Mouse (Mus musculus): ENCODE data around the gene Rbm17.

- no peak for TF ChIP-seq CTCF (IDR thresholded peaks at IDR 0.05; ENCODE audit: low read depth, low read length)
- no peak for TF ChIP-seq TAL1 (conservative IDR thresholded peaks at IDR 0.05; ENCODE audit: low read depth, low read length)
- TF ChIP-seq GATA1 (IDR thresholded peaks at IDR 0.05; ENCODE audit: borderline replicate concordance, low read length): no peak
- TF ChIP-seq POLR2AphosphoS5 (IDR thresholded peaks at IDR 0.05; ENCODE audit: insufficient replicate concordance, low read depth, low read length): no peak
- TF ChIP-seq GATA2 (IDR thresholded peaks at IDR 0.05; ENCODE audit: borderline replicate concordance, low read depth, low read length): no peak
Observed at GRCm38 (mm10) chr2:11596690-11597089, 7.3 kb downstream of the Rbm17 start.

Measured in G1E (cell line).